Mouse (Mus musculus) 416B (cell line): ENCODE results near the gene Arfgap1.

ENCODE experiments used
- DNase-seq: peaks from one replicate; pipeline ENCODE4 v3.0.0; 2011; ENCODE audit warnings: low read depth

Gene Arfgap1

DNA sequence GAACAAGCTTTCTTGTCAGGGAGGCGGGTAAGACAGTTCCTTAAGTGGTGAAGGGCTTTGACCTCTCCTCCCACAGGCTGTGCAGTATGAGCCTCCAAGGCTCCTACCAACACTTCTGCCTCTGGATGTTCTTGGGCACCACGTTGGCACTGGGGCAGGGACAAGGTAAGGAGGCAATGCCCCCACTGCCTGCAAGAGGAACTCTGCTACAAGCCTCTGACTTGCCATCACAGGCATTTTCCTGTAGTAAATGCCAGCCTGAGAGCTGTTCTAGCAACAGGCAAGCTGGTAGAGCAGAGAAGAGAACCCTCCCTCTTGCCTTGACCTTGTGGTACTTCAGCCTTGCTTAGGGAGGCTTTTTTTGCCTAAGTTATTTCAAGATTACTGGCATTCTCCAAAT is 19.4 kb downstream of the Arfgap1 start, which contains the start of gene Col20a1:
Col20a1 (plus strand) TSS at position 87 of the 400 bp plus-strand sequence.
- no peak for DNase-seq

DNA sequence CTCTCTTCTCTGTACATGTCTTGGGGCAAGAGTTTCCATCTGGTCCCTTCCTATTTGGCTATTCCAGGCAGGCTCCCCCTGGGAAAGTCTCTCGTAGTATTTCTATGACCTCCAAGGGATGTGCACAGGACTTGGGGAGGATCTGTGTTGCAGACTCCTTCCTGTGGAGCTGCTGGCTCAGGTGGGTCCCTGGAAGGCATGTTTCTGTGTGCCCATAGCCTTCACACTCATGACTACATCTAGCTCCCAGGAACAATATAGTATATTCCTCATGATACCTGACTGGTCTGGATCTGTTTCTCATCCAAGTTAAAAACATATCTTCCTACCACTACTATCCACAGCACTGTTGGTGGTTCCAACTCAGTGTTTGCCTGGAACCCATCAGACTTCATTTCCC is 20.0 kb downstream of the Arfgap1 start:
- no peak for DNase-seq

DNA sequence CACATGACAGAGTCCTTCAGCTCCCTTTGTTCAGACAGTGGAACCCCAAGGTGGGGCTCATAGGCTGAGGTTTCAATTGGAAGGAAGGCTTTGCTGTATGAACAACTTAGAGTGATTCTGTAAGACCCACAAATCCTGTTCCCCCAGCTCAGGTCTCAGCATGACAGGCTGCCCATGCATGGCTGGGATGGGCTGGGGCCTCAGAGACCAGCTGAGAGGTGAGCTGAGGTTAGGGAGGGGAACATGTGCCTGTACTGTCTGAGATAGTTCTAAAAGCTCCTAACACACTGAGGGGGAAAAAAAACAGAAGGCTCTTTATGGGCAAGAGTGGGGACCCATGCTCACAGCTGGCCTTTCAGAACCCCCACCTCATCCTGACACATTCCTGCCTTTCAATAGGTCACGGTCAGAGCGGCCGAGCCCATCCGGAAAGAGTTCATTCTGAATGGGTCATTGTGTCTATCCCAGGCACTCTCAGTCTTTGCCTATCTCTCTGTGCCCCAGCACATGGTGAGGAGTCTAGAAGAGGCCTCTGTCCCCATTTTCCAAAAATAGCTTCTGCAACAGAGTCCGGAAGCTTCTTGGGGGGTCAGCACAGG is 20.5 kb downstream of the Arfgap1 start:
- no peak for DNase-seq

DNA sequence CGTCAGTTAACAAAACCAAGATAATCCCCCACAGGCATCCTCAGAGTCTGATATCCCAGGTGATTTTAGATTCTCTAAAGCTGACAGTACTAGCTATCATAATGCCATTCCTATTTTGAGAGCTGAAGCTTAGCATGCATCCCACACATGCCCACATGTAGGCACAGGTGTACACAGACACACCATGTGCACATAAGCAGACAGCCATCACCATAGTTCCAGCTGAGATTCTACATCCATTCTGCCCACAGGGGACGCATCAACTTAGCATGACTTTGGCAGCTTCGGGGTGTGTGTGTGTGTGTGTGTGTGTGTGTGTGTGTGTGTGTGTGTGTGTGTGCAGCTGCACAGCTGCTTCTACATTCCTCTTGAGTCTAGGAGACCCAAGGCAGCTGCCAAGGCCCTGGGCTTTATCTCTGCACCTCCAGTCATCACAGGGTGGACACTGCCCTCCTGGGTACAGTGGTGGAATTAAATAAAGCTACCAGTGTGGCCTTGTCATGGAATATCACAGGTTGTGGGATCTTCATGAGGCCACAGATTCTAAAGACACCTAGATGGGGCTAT is 21.4 kb downstream of the Arfgap1 start:
- DNase-seq: no peak

DNA sequence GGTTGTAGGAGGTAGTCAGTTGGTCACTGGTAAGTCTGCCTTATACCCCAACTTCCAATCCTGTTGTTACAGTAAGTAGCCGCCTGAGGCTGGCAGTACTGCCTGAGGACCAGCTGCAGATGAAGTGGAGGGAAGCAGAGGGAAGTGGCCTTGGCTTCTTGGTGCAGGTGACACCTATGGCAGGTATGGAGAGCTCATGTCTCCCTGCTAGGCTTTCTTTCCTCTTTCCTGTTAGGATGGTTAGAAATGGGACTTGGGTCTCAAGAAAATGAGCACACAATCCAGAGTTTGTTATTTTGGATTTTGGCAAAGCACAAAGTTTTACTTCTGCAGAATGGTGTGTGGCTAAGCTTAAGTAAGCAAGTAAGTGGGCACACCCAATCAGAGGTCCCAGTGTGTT is 21.9 kb downstream of the Arfgap1 start:
- DNase-seq: no peak

DNA sequence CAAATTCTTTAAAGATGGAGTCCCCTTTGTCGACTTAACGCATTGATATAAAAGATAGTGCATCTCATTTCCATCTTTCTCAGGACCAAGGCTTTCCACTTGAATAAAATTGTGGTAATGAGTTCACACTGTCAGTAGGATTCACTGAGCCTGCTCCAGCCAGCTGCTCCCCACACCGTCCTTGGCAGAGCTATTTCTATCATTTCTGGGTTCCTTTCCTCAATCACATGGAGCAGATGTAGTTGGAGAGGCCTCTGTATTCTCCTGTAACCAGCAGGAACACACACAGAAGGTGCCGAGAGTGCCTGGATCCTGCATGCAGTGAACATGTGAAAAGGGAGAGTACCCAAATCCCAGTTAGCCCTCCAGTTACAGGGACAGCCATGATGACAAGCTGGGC is 23.3 kb downstream of the Arfgap1 start:
- no peak for DNase-seq

DNA sequence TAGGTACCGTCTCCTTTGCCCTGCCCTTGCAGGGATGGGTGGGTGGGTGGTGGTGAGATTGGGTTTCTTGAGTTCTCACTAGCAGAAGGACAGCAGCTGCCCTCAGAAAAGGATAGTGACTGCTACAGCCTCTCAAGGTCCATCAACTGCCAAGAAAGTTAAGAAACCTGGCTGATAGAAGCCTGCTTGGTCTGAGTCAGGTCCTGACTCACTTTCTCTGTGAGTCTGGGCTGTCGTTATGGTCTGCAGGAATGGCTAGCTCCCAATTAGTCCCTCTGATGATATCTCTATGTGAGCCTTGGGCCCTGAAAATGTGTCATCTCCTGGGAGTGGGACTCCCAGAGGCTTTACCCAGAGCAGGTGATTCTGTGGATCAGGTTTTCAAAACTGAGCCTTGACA is 27.3 kb downstream of the Arfgap1 start:
- DNase-seq: no peak

DNA sequence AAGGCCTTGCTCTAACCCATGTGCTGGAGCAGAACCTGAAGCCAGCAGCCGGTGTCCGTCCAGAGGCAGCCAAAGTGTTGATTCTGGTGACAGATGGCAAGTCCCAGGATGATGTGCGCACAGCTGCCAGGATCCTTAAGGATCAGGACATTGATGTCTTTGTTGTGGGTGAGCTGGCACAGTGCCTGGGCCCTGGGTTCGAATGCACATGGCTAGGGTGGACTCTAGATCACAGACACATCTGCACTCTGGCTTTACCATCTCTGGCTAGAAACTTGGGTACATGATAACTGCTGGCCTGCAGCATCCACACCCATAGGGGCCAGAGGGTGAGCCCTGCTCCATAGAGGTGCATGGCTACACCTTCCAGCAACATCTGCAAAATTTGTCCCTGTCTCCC is 28.4 kb downstream of the Arfgap1 start:
- no peak for DNase-seq

DNA sequence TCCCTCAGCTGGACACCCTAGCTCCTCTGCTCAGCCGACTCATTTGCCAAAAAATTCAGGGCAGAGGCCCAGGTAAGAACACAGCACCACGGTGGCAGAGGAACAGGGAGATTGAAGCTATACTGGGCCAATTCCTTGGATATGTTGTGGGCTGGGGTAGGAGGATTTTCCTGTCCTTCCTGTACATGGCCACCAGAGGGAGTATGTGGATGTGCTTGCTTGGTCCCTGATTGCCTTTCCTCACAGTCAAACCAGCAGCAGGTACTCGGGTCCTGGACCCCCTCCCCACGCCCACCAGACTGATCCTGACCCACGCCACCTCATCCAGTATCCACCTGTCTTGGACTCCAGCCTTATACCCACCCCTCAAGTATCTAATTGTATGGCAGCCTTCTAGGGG is 29.4 kb downstream of the Arfgap1 start:
- peak; percentile 48 for DNase-seq

DNA sequence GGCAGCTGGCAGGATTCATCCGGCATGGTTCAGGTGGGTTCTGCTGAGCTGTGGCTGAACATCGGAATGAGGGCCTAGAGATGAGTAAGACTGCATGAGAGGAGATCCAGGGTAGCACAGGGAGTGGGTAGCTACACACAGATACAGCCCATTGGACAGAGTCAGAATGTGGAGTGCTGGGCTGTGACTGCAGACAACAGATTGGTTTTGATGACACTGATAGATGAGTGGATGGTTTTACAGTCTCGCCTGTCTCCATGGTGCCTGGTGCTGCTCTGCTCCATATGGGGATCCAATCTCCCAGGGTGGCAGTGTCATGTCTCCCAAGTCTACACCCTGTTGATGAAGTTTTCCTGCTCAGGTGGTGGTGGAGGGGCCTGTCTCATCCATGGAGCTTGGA is 29.9 kb downstream of the Arfgap1 start:
- DNase-seq: no peak

DNA sequence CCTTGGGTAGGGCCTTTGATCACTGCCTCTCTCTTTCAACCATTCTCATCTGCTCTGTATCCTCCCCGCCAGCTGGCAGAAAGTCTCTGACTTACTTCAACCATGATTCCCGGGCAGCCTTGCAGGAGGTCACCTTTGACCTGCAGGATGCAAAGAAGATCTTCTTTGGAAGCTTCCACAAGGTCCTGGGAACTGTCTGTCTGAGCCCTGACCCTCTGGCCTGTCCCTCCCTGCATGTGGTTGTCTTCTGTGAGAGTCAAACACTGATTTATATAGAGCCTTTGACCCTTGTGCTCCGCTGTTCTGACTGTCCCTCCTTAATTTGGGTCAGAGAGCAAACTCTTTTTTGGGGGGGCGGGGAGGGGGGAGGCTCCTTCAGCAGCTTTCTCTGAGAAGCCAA is 40.0 kb downstream of the Arfgap1 start:
- DNase-seq: no peak

DNA sequence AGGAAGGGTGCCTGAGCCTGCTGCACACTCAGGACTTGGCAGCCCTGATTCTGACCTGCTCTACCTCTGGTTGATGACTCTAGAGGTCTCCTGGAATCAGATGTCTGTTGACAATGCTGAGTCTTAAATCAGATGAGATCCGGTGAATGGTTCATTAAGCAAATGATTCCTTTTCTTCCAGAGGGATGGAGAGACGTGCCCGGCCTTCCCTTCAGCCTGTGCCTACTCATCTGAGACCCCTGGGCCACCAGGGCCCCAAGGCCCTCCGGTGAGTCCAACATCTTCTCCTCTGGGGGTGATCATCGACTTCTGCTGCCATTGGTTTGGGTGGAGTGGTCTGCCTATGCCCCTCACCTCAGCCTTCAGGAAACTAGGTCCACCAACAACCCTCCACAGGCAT is 41.3 kb downstream of the Arfgap1 start:
- DNase-seq: no peak

DNA sequence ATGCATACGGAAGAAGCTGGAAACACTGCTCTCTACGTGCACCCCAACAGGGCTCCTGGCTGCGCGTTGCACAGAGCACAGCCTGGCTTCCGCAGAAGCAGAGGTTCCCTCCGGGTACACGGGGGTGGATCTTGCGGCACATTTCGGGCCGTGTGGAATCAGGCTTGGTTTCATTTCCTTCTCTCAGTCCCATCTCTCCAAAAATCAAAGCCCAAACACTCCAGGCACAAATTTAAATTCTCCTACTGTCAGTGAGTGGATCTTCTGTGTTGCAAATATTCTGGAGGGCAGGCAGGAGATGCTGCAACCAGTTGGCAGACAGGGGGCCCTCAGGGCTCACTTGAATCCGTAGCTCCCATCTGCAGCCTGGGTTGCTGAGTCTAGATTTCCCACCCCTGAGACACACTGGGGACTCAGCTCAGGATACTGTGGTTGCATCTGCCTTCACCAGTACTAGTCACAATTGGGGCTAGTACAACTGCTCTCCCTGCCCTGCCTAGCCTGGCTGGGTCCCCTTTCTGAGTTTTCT is 64.4 kb downstream of the Arfgap1 start:
- DNase-seq: no peak
